Mouse (Mus musculus) heart, embryonic 13.5 days (tissue): Measurements from ENCODE around the gene Bnip1. TPM values are rescaled to one million over a fixed set of nuclear protein-coding genes. Genes with fewer than 3 reads are reported as not detected.
A peak's percentile ranks its signal among the peaks of the same experiment; 100 is the strongest.

Source experiments
- ATAC-seq: fragments of 200-750 bp; cut with Nextera tagmentation; 2 replicates; pipeline ENCODE4 v1.8.0; 2017; ENCODE audit warnings: moderate TSS enrichment; ENCODE audit not compliant: insufficient number of reproducible peaks, low FRiP score, low TSS enrichment; ENCODE audit errors: extremely low read depth
- H3K27ac ChIP-seq: fragments of 300-500 bp; sonication (generic); replicated peaks from 2 replicates; pipeline ENCODE4 v1.5.1; 2015; ENCODE audit warnings: moderate library complexity, mild to moderate bottlenecking, inconsistent platforms
- H3K27me3 ChIP-seq: fragments of 300-500 bp; sonication (generic); replicated peaks from 2 replicates; pipeline ENCODE4 v1.6.1; 2015; ENCODE audit warnings: mild to moderate bottlenecking, inconsistent platforms
- H3K36me3 ChIP-seq: fragments of 300-500 bp; sonication (generic); 2 replicates; pipeline ENCODE4 v1.6.1; 2015; ENCODE audit warnings: mild to moderate bottlenecking, inconsistent platforms
- H3K4me1 ChIP-seq: fragments of 300-500 bp; sonication (generic); 2 replicates; pipeline ENCODE4 v1.6.1; 2015; ENCODE audit warnings: inconsistent platforms
- H3K4me2 ChIP-seq: fragments of 300-500 bp; sonication (generic); 2 replicates; pipeline ENCODE4 v1.6.1; 2015; ENCODE audit warnings: inconsistent platforms, mild to moderate bottlenecking, moderate library complexity
- H3K4me3 ChIP-seq: fragments of 300-500 bp; sonication (generic); 2 replicates; pipeline ENCODE4 v1.5.1; 2015; ENCODE audit warnings: moderate library complexity, mild to moderate bottlenecking, inconsistent platforms
- H3K9ac ChIP-seq: fragments of 300-500 bp; sonication (generic); 2 replicates; pipeline ENCODE4 v1.6.1; 2015; ENCODE audit warnings: inconsistent platforms, mild to moderate bottlenecking, moderate library complexity
- H3K9me3 ChIP-seq: fragments of 300-500 bp; sonication (generic); 2 replicates; pipeline ENCODE4 v1.6.1; 2016; ENCODE audit warnings: inconsistent platforms
- WGBS: fragments of 180-500 bp; shearing (Covaris S2); methylation state at CpG from one replicate; pipeline ENCODE4 v1.1.7; 2015; ENCODE audit warnings: mixed read lengths; 5-methylcytosine and 5-hydroxymethylcytosine counted together
- polyA plus RNA-seq: library from polyadenylated mRNA; unstranded; fragments of >200 nt; fragmentation: Nextera tagmentation; extraction: Ambion mirVana; gene quantifications from 2 replicates; pipeline ENCODE4 v1.2.1, GENCODE M21; 2015

Bnip1 gene
- 56.6 and 60.5 TPM in 2 replicates for polyA plus RNA-seq

GRCm38 (mm10) chr17:26780750-26781571, at the start of gene Bnip1:
TSS of gene Bnip1 (plus strand) at chr17:26781066.
- Histone ChIP-seq H3K4me1 (peaks cover 22% of the 10 kb centered on the region), H3K27me3 (no peaks in the 10 kb centered on the region), H3K4me2 (peak within 1 kb of the TSS; percentile 89), H3K27ac (peak within 1 kb of the TSS; percentile 92), H3K9me3 (no peaks in the 10 kb centered on the region), H3K9ac (peak within 1 kb of the TSS; percentile 86), H3K36me3 (peaks cover 27% of the 10 kb centered on the region), H3K4me3 (peak within 1 kb of the TSS; percentile 68)
- WGBS: under 1% methylated on average over 42 of the region's 42 CpGs
- peak; percentile 51; the same call in 1 of the 2 replicates for ATAC-seq

- no peak for ATAC-seq
- H3K4me3 ChIP-seq: no peak overlapping the region
- 59% methylated on average over 4 of the region's 4 CpGs for WGBS
- no peak overlapping the region for H3K4me2 ChIP-seq
- no peak overlapping the region for H3K27ac ChIP-seq
- H3K9ac ChIP-seq: no peak overlapping the region
- no peaks in the 10 kb centered on the region for H3K4me1 ChIP-seq
- peaks cover 10% of the 10 kb centered on the region for H3K36me3 ChIP-seq
- H3K9me3 ChIP-seq: no peaks in the 10 kb centered on the region
- no peaks in the 10 kb centered on the region for H3K27me3 ChIP-seq
These were observed 38.3 kb upstream of the Bnip1 start for GRCm38 (mm10) chr17:26742581-26742980.

- no peak for ATAC-seq
- H3K36me3 ChIP-seq: peaks cover 10% of the 10 kb centered on the region
- no peak overlapping the region for H3K9ac ChIP-seq
- no peaks in the 10 kb centered on the region for H3K4me1 ChIP-seq
- H3K9me3 ChIP-seq: no peaks in the 10 kb centered on the region
- no peak overlapping the region for H3K4me3 ChIP-seq
- no peak overlapping the region for H3K4me2 ChIP-seq
- whole genome bisulfite sequencing: 46% methylated on average over 1 of the region's 1 CpGs
- no peaks in the 10 kb centered on the region for H3K27me3 ChIP-seq
- no peak overlapping the region for H3K27ac ChIP-seq
These were observed 37.6 kb upstream of the Bnip1 start for GRCm38 (mm10) chr17:26743294-26743693.

GRCm38 (mm10) chr17:26749975-26750374, 30.9 kb upstream of the Bnip1 start:
- WGBS: 84% methylated on average over 3 of the region's 3 CpGs
- Histone ChIP-seq H3K36me3 (no peaks in the 10 kb centered on the region), H3K9me3 (no peaks in the 10 kb centered on the region), H3K27ac (no peak overlapping the region), H3K4me3 (no peak overlapping the region), H3K4me1 (no peaks in the 10 kb centered on the region), H3K4me2 (no peak overlapping the region), H3K27me3 (no peaks in the 10 kb centered on the region), H3K9ac (no peak overlapping the region)
- no peak for ATAC-seq

- no peak overlapping the region for H3K4me2 ChIP-seq
- H3K9ac ChIP-seq: no peak overlapping the region
- H3K27me3 ChIP-seq: no peaks in the 10 kb centered on the region
- no peaks in the 10 kb centered on the region for H3K36me3 ChIP-seq
- no peaks in the 10 kb centered on the region for H3K9me3 ChIP-seq
- H3K4me1 ChIP-seq: no peaks in the 10 kb centered on the region
- H3K4me3 ChIP-seq: no peak overlapping the region
- no peak for ATAC-seq
- H3K27ac ChIP-seq: no peak overlapping the region
- WGBS: 72% methylated on average over 1 of the region's 1 CpGs
These were observed 28.6 kb upstream of the Bnip1 start for GRCm38 (mm10) chr17:26752297-26752696.

- no peak overlapping the region for H3K4me2 ChIP-seq
These were observed 27.4 kb upstream of the Bnip1 start for GRCm38 (mm10) chr17:26753476-26753875.

GRCm38 (mm10) chr17:26767100-26767753, 13.6 kb upstream of the Bnip1 start:
- ATAC-seq: no peak
- no peak overlapping the region for H3K27ac ChIP-seq
- 74% methylated on average over 5 of the region's 5 CpGs for WGBS
- H3K9ac ChIP-seq: no peak overlapping the region
- no peak overlapping the region for H3K4me3 ChIP-seq
- no peak overlapping the region for H3K4me2 ChIP-seq
- peaks cover 25% of the 10 kb centered on the region for H3K36me3 ChIP-seq
- H3K4me1 ChIP-seq: no peaks in the 10 kb centered on the region
- H3K9me3 ChIP-seq: no peaks in the 10 kb centered on the region
- no peaks in the 10 kb centered on the region for H3K27me3 ChIP-seq

More at GRCm38 (mm10) chr17:26753476-26753875, 27.4 kb upstream of the Bnip1 start:
- ATAC-seq: no peak
- Histone ChIP-seq H3K4me3 (no peak overlapping the region), H3K27me3 (no peaks in the 10 kb centered on the region), H3K9me3 (no peaks in the 10 kb centered on the region), H3K27ac (no peak overlapping the region), H3K9ac (no peak overlapping the region), H3K4me1 (no peaks in the 10 kb centered on the region), H3K36me3 (peaks cover 7% of the 10 kb centered on the region)
- WGBS: 80% methylated on average over 2 of the region's 2 CpGs

GRCm38 (mm10) chr17:26767754-26768124, 13.1 kb upstream of the Bnip1 start:
- Histone ChIP-seq H3K9ac (no peak overlapping the region), H3K27ac (no peak overlapping the region), H3K36me3 (peaks cover 25% of the 10 kb centered on the region), H3K27me3 (no peaks in the 10 kb centered on the region), H3K9me3 (no peaks in the 10 kb centered on the region), H3K4me2 (no peak overlapping the region), H3K4me3 (no peak overlapping the region), H3K4me1 (no peaks in the 10 kb centered on the region)
- WGBS: 79% methylated on average over 2 of the region's 2 CpGs
- no peak for ATAC-seq

- Histone ChIP-seq H3K9ac (no peak overlapping the region), H3K27me3 (no peaks in the 10 kb centered on the region), H3K4me2 (no peak overlapping the region), H3K27ac (no peak overlapping the region), H3K36me3 (peaks cover 4% of the 10 kb centered on the region), H3K9me3 (no peaks in the 10 kb centered on the region), H3K4me1 (peaks cover 8% of the 10 kb centered on the region), H3K4me3 (no peak overlapping the region)
- 71% methylated on average over 10 of the region's 10 CpGs for WGBS
- no peak for ATAC-seq
These were observed 4.7 kb upstream of the Bnip1 start for GRCm38 (mm10) chr17:26776211-26776610.

- ATAC-seq: no peak
- H3K9ac ChIP-seq: no peak overlapping the region
- H3K36me3 ChIP-seq: no peaks in the 10 kb centered on the region; the same call in 1 of the 2 replicates
These were observed 2.9 kb upstream of the Bnip1 start for GRCm38 (mm10) chr17:26778001-26778400.

GRCm38 (mm10) chr17:26778430-26779100, 2.3 kb upstream of the Bnip1 start:
- ATAC-seq: no peak

More at GRCm38 (mm10) chr17:26778001-26778400, 2.9 kb upstream of the Bnip1 start:
- WGBS: 69% methylated on average over 4 of the region's 4 CpGs
- Histone ChIP-seq H3K27me3 (no peaks in the 10 kb centered on the region), H3K4me1 (peaks cover 22% of the 10 kb centered on the region), H3K4me2 (no peak overlapping the region), H3K27ac (no peak overlapping the region), H3K4me3 (no peak overlapping the region), H3K9me3 (no peaks in the 10 kb centered on the region)

More at GRCm38 (mm10) chr17:26778430-26779100, 2.3 kb upstream of the Bnip1 start:
- Histone ChIP-seq H3K27me3 (no peaks in the 10 kb centered on the region), H3K4me1 (peaks cover 22% of the 10 kb centered on the region), H3K9ac (no peak overlapping the region), H3K36me3 (peaks cover 5% of the 10 kb centered on the region), H3K9me3 (no peaks in the 10 kb centered on the region), H3K27ac (no peak overlapping the region), H3K4me2 (no peak overlapping the region), H3K4me3 (no peak overlapping the region)
- 84% methylated on average over 3 of the region's 3 CpGs for WGBS
